Mouse (Mus musculus) heart, adult 2 months (tissue): ENCODE measurements around the gene Rpl32. TPM values are rescaled to one million over a fixed set of nuclear protein-coding genes. Genes with fewer than 3 reads are reported as not detected.

Experiments
- DNase-seq, 2 experiments: peaks; one replicate each; pipeline ENCODE4 v3.0.0; 2021
- H3K27ac ChIP-seq: fragments of 200-600 bp; 2 replicates; pipeline ENCODE4 v1.8.1; 2022
- H3K27me3 ChIP-seq: fragments of 200-500 bp; 2 replicates; pipeline ENCODE4 v1.6.1; 2012; ENCODE audit warnings: mild to moderate bottlenecking, low read length, inconsistent platforms, mixed read lengths; ENCODE audit not compliant: control insufficient read depth, insufficient read depth
- H3K36me3 ChIP-seq: fragments of 200-500 bp; 2 replicates; pipeline ENCODE4 v1.6.1; 2012; ENCODE audit warnings: low read length, inconsistent platforms; ENCODE audit not compliant: control insufficient read depth, insufficient read depth
- H3K4me1 ChIP-seq: fragments of 200-500 bp; 2 replicates; pipeline ENCODE4 v1.6.1; 2011; ENCODE audit warnings: low read length; ENCODE audit not compliant: control insufficient read depth, insufficient read depth
- H3K4me3 ChIP-seq: fragments of 200-600 bp; 2 replicates; pipeline ENCODE4 v1.8.1; 2022
- H3K79me2 ChIP-seq: fragments of 200-500 bp; replicated peaks from 2 replicates; pipeline ENCODE4 v1.6.1; 2012; ENCODE audit warnings: mild to moderate bottlenecking, inconsistent platforms, low read length, moderate library complexity, mixed read lengths; ENCODE audit not compliant: control insufficient read depth, insufficient read depth
- H3K9ac ChIP-seq: fragments of 200-500 bp; 2 replicates; pipeline ENCODE4 v1.6.1; 2012; ENCODE audit warnings: low read depth, mild to moderate bottlenecking, control low read depth, inconsistent platforms, low read length, mixed read lengths
- CTCF ChIP-seq: fragments of 200-600 bp; IDR thresholded peaks from 2 replicates; pipeline ENCODE4 v1.8.1; 2022; ENCODE audit warnings: antibody characterized with exemption, mild to moderate bottlenecking, moderate library complexity
- EP300 ChIP-seq: fragments of 200-500 bp; IDR thresholded peaks from 2 replicates; pipeline ENCODE4 v1.6.1; 2011; ENCODE audit warnings: low read depth, low read length, control low read depth; ENCODE audit not compliant: insufficient read depth
- POLR2A ChIP-seq: fragments of 200-500 bp; IDR thresholded peaks from 2 replicates; pipeline ENCODE4 v1.6.1; 2011; ENCODE audit warnings: mild to moderate bottlenecking, low read depth, low read length, control low read depth; ENCODE audit not compliant: insufficient read depth
- WGBS: fragments of 180-500 bp; shearing (Covaris S2); methylation state at CpG from one replicate; pipeline ENCODE4 v1.1.7; 2018; 5-methylcytosine and 5-hydroxymethylcytosine counted together
- intact Hi-C: fragments of 180-260 bp; cut with DNase I; formaldehyde crosslinking; loops from one replicate; pipeline ENCODE4 v1.15.1; 2025
- polyA plus RNA-seq: library from polyadenylated mRNA; depleted of rRNA; stranded (reverse); fragments of >200 nt; gene quantifications from 2 replicates; pipeline ENCODE4 v1.2.3, GENCODE M21; 2012
- total RNA-seq, 2 experiments: library from RNA; stranded (reverse); gene quantifications; 2 replicates each; pipeline ENCODE4 v1.2.3; 2021

Rpl32 gene
- total and polyA plus RNA-seq, 3 experiments = 328 to 679 (median 579) TPM

GRCm38 (mm10) chr6:115838745-115839144 is 30.2 kb upstream of the Rpl32 start:
- Histone ChIP-seq H3K4me3 (peak overlapping the region; percentile 51), H3K9ac (no peak overlapping the region), H3K79me2 (no peaks in the 10 kb centered on the region), H3K27ac (no peak overlapping the region), H3K36me3 (no peaks in the 10 kb centered on the region), H3K27me3 (no peaks in the 10 kb centered on the region), H3K4me1 (no peaks in the 10 kb centered on the region; the same call in 1 of the 2 replicates)
- no peak for DNase-seq
- TF ChIP-seq CTCF (no peak), POLR2A (no peak), EP300 (no peak)
- 62% methylated on average over 5 of the region's 5 CpGs for WGBS
- intact Hi-C loops = no loop called here

DNA sequence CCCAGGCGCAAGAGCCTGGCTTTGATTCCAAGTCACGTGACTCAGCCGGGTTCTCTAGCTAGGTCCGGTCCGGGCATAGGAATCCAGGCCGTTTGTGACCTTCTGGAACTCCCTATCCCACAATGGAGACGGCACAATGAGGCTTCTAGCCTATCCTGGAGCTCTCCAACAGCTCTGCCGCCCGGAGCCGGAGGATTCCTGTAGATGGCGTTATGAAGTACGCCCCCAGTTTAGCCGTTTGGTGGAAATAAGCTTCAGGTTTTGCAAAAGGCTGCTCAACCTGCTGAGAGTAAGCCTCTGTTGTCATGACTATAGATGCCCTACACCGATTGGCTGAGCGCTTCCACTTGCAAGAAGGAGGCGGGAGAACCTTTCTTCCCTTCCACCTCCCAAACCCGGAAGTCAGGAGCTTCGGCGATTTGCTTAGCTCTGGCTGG is 29.6 kb upstream of the Rpl32 start, which contains the start of gene Efcab12:
Gene Efcab12 (minus strand): TSS at position 252 of the 437 bp plus-strand sequence.
- H3K27me3 ChIP-seq = no peaks in the 10 kb centered on the region
- intact Hi-C loops = no loop called here
- DNase-seq = peak; percentile 55 to 72
- peak within 1 kb of the TSS; percentile 36 for H3K9ac ChIP-seq
- H3K36me3 ChIP-seq = no peaks in the 10 kb centered on the region
- WGBS = 3% methylated on average over 19 of the region's 19 CpGs
- no peaks in the 10 kb centered on the region; the same call in 1 of the 2 replicates for H3K4me1 ChIP-seq
- H3K4me3 ChIP-seq = peak within 1 kb of the TSS; percentile 51
- 0 out of 2 replicates have a peak, but pooled peaks have one; percentile 5 for TF ChIP-seq CTCF
- TF ChIP-seq POLR2A = 0 out of 2 replicates have a peak, but pooled peaks have one; percentile 42
- TF ChIP-seq EP300 = 0 out of 2 replicates have a peak, but pooled peaks have one; percentile 21
- H3K79me2 ChIP-seq = no peaks in the 10 kb centered on the region
- H3K27ac ChIP-seq = no peak within 1 kb of the TSS

DNA sequence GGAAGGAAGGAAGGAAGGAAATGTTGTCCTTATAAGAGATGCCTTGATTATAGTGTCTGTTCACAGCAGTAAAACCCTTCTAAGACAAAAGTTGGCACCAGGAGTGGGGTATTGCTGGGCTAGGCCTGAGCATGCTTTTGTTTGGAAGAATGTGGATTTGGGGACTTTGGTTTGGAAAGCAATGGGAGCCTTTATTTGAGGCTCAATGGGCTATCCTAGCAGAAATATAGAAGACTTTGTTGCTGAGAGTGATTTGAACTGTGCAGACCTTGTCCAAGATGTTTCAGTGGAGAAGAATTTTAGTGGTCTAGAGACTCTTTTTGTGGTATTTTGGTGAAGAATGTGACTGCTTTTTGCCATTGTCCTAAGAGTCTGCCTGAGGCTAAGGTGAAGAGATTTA is 25.3 kb upstream of the Rpl32 start:
- no peaks in the 10 kb centered on the region for H3K36me3 ChIP-seq
- H3K27me3 ChIP-seq = no peaks in the 10 kb centered on the region
- DNase-seq = no peak
- H3K79me2 ChIP-seq = no peaks in the 10 kb centered on the region
- H3K4me3 ChIP-seq = no peak overlapping the region
- H3K4me1 ChIP-seq = no peaks in the 10 kb centered on the region; the same call in 1 of the 2 replicates
- H3K9ac ChIP-seq = no peak overlapping the region
- no peak overlapping the region for H3K27ac ChIP-seq
- intact Hi-C loops = no loop called here
- TF ChIP-seq POLR2A (no peak), EP300 (no peak), CTCF (no peak)

GRCm38 (mm10) chr6:115832152-115832850 is 23.8 kb upstream of the Rpl32 start:
- Histone ChIP-seq H3K36me3 (no peaks in the 10 kb centered on the region), H3K4me3 (no peak overlapping the region), H3K27me3 (no peaks in the 10 kb centered on the region), H3K27ac (no peak overlapping the region), H3K9ac (no peak overlapping the region), H3K79me2 (no peaks in the 10 kb centered on the region), H3K4me1 (no peaks in the 10 kb centered on the region)
- intact Hi-C loops = no loop called here
- DNase-seq = no peak
- 87% methylated on average over 2 of the region's 2 CpGs for WGBS
- TF ChIP-seq EP300 = no peak

DNA sequence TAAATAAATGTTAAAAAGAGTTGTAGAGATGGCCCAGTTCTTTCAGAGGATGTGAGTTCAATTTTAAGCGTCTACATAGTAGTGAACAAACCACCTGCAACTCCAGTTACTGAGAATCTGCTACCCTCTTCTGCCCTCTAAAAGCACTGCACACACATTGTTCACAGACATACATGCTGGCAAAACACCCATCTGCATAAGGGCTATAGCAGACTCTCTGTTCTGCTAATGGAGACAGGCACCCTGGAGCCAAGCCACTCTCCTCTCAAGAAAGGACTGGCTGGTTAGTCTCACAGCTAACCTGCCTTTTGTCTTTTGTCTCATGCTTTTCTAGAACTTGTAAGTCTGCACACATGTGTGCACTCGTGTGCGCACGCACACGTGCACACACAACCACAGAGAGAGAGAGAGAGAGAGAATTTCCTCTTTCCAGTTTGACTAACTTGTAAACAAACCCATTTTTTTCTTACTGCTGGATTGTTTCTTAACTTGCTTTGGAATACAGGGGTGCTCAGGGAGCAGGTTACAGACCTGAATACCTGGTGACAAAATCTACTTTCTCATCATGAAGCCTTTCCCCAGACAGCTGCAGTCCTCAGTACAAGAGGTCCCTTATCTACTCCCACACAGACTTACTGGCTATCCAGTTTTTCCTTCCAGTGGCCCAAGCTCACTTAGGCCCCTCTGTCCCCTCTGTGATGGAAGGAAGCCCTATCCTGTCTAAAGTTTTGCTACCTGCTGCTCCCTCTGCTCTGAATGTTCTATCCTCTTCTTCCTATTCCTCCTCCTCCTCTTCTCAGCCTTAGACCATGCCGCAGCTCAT is 22.4 kb upstream of the Rpl32 start:
- intact Hi-C loops = no loop called here
- H3K79me2 ChIP-seq = no peaks in the 10 kb centered on the region
- 83% methylated on average over 6 of the region's 6 CpGs for WGBS
- H3K4me3 ChIP-seq = no peak overlapping the region
- no peak overlapping the region for H3K27ac ChIP-seq
- no peak for TF ChIP-seq CTCF
- TF ChIP-seq EP300 = no peak
- TF ChIP-seq POLR2A = no peak
- DNase-seq = no peak
- no peaks in the 10 kb centered on the region for H3K27me3 ChIP-seq
- no peaks in the 10 kb centered on the region for H3K4me1 ChIP-seq
- H3K36me3 ChIP-seq = no peaks in the 10 kb centered on the region
- H3K9ac ChIP-seq = no peak overlapping the region
